Mouse (Mus musculus) intestine, embryonic 15.5 days (tissue): ENCODE measurements around the gene Btnl6. TPM values are rescaled to one million over a fixed set of nuclear protein-coding genes. Genes with fewer than 3 reads are reported as not detected.
"Not testable (repeated sequence)": the region's sequence is repeated elsewhere in the genome, so short reads cannot be mapped to it uniquely, and the experiment has no call there.

Source experiments
- ATAC-seq: fragments of 200-750 bp; cut with Nextera tagmentation; 2 replicates; pipeline ENCODE4 v1.8.0; 2017; ENCODE audit warnings: moderate TSS enrichment, moderate library complexity
- H3K27ac ChIP-seq: fragments of 300-500 bp; sonication (generic); 2 replicates; pipeline ENCODE4 v1.5.1; 2015; ENCODE audit warnings: mild to moderate bottlenecking, inconsistent platforms
- H3K27me3 ChIP-seq: fragments of 300-500 bp; sonication (generic); replicated peaks from 2 replicates; pipeline ENCODE4 v1.6.1; 2015; ENCODE audit warnings: inconsistent platforms
- H3K36me3 ChIP-seq: fragments of 300-500 bp; sonication (generic); 2 replicates; pipeline ENCODE4 v1.6.1; 2015; ENCODE audit warnings: inconsistent platforms
- H3K4me1 ChIP-seq: fragments of 300-500 bp; sonication (generic); replicated peaks from 2 replicates; pipeline ENCODE4 v1.6.1; 2015; ENCODE audit warnings: inconsistent platforms
- H3K4me2 ChIP-seq: fragments of 300-500 bp; sonication (generic); replicated peaks from 2 replicates; pipeline ENCODE4 v1.6.1; 2015; ENCODE audit warnings: mild to moderate bottlenecking, inconsistent platforms
- H3K4me3 ChIP-seq: fragments of 300-500 bp; sonication (generic); replicated peaks from 2 replicates; pipeline ENCODE4 v1.5.1; 2015; ENCODE audit warnings: inconsistent platforms
- H3K9ac ChIP-seq: fragments of 300-500 bp; sonication (generic); 2 replicates; pipeline ENCODE4 v1.6.1; 2015; ENCODE audit warnings: inconsistent platforms
- H3K9me3 ChIP-seq: fragments of 300-500 bp; sonication (generic); 2 replicates; pipeline ENCODE4 v1.6.1; 2016; ENCODE audit warnings: inconsistent platforms
- WGBS: fragments of 180-500 bp; shearing (Covaris S2); methylation state at CpG from one replicate; pipeline ENCODE4 v1.1.7; 2015; 5-methylcytosine and 5-hydroxymethylcytosine counted together
- polyA plus RNA-seq: library from polyadenylated mRNA; unstranded; fragments of >200 nt; fragmentation: Nextera tagmentation; extraction: Ambion mirVana; gene quantifications from 2 replicates; pipeline ENCODE4 v1.2.1, GENCODE M21; 2015

Gene Btnl6
- polyA plus RNA-seq, 1 experiment from 2014 or later: 13.1 TPM

DNA sequence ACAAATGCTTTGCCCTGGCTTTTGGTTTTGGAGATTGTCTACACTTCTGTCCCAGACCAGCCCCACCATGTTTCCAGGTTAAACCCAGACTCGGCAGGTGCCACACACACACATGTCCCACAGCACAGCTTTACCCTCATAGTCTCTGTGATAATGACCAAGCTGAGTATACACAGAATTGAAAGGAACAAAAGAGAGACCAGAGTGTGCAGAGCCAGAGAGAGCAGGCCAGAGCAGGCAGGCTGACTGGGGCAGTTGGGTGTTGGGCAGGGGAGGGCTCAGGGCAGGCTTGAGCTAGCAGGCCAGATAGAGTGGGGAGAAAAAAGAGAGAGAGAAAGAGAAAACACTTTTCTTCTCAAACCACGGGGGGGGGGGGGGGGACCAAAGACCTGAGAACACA lies 20.6 kb downstream of the Btnl6 start:
- no peak overlapping the region for H3K9ac ChIP-seq
- no peaks in the 10 kb centered on the region for H3K27me3 ChIP-seq
- H3K4me3 ChIP-seq: peak overlapping the region; percentile 21
- no peak for ATAC-seq
- peak overlapping the region; percentile 56; the same call in 1 of the 2 replicates for H3K27ac ChIP-seq
- no peaks in the 10 kb centered on the region for H3K4me1 ChIP-seq
- H3K4me2 ChIP-seq: peak overlapping the region; percentile 49
- 83% methylated on average over 1 of the region's 2 CpGs for WGBS
- H3K9me3 ChIP-seq: no peaks in the 10 kb centered on the region
- no peaks in the 10 kb centered on the region for H3K36me3 ChIP-seq

GRCm38 (mm10) chr17:34495156-34495555 lies 22.0 kb downstream of the Btnl6 start:
- ATAC-seq: peak; percentile 64

DNA sequence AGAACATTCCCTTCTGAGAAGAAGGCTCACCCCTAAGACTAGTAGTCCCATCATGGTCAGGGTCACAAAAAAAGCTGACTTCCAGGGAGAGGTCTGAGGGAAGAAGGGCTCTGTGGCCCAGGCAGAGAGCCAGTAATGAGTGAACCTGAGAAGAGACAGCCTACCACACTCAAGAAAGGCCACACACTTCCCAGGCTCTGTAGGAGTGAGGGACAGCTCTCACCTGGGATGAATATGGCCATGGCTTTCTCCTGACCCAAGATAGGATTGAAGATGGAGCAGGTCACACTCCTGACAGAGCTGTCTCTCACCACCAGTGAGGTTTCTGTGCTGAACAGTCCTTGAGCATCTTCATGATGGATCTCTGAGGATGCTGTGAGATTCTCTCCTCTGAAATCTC lies 24.4 kb downstream of the Btnl6 start:
- Histone ChIP-seq H3K27me3 (no peaks in the 10 kb centered on the region), H3K9ac (no peak overlapping the region), H3K4me1 (no peaks in the 10 kb centered on the region), H3K9me3 (no peaks in the 10 kb centered on the region), H3K4me2 (no peak overlapping the region), H3K4me3 (no peak overlapping the region), H3K36me3 (no peaks in the 10 kb centered on the region), H3K27ac (no peak overlapping the region)
- no peak for ATAC-seq

More at GRCm38 (mm10) chr17:34495156-34495555, 22.0 kb downstream of the Btnl6 start:
- not testable (repeated sequence) for H3K27me3 ChIP-seq, H3K9ac ChIP-seq, H3K27ac ChIP-seq, H3K9me3 ChIP-seq, H3K36me3 ChIP-seq, H3K4me1 ChIP-seq
- Histone ChIP-seq H3K4me3 (peak overlapping the region; percentile 21; the same call in 1 of the 2 replicates), H3K4me2 (peak overlapping the region; percentile 49)
- WGBS: 76% methylated on average over 2 of the region's 2 CpGs

DNA sequence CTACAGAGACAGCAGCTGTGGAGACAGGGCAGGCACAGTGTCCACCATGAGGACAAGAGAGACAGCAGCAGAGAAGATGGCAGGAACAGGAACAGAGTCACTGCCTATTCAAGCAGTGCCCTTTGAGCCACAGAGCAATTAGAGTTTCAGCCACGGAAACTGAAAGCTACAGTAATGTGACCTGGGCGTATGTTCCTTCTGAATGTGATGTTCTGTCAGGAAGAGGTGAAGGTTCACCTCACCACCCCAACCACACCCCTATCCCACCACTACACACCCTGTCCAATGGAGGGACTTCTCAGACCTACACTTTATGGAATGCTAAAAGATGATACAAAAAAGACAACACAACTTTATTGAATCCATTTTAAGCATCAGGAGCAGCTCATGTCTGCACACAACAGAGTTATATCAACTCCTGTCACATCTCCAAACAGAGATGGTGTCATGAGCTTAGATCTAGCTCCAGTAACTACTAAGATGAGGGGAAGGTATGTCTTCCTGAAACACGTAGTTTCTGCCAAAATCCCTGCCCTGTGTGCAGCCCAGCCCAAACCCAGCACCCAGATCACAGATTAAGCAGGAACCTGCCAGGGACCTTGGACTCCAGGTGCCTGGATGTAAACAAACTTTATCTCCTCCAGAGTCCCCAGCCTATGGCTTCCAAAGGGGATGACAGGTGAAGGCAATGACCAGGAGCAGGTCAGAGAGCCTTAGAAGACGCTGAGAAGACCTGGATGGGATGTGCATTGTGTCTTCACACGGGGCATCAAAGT lies 39.7 kb downstream of the Btnl6 start, which contains the start of gene Btnl4:
Gene Btnl4 (minus strand): TSS at position 81 of the 776 bp plus-strand sequence.
- Histone ChIP-seq H3K27ac (peak within 1 kb of the TSS; percentile 74), H3K4me3 (peak within 1 kb of the TSS; percentile 20), H3K4me2 (peak within 1 kb of the TSS; percentile 46)
- H3K9me3 ChIP-seq, H3K27me3 ChIP-seq, H3K36me3 ChIP-seq, H3K9ac ChIP-seq, H3K4me1 ChIP-seq: not testable (repeated sequence)
- ATAC-seq: peak; percentile 90
- WGBS: 59% methylated on average over 5 of the region's 5 CpGs

- no peak overlapping the region; the same call in 1 of the 2 replicates for H3K27ac ChIP-seq
- H3K4me3 ChIP-seq: peak overlapping the region; percentile 20; the same call in 1 of the 2 replicates
- ATAC-seq: peak; percentile 45; the same call in 1 of the 2 replicates
- no peaks in the 10 kb centered on the region for H3K9me3 ChIP-seq
- H3K27me3 ChIP-seq: no peaks in the 10 kb centered on the region
- H3K36me3 ChIP-seq: no peaks in the 10 kb centered on the region
- no peak overlapping the region for H3K9ac ChIP-seq
- peak overlapping the region; percentile 46 for H3K4me2 ChIP-seq
- no peaks in the 10 kb centered on the region for H3K4me1 ChIP-seq
- whole genome bisulfite sequencing: 87% methylated on average over 1 of the region's 2 CpGs
Measured at GRCm38 (mm10) chr17:34476427-34476826, 40.7 kb downstream of the Btnl6 start.

DNA sequence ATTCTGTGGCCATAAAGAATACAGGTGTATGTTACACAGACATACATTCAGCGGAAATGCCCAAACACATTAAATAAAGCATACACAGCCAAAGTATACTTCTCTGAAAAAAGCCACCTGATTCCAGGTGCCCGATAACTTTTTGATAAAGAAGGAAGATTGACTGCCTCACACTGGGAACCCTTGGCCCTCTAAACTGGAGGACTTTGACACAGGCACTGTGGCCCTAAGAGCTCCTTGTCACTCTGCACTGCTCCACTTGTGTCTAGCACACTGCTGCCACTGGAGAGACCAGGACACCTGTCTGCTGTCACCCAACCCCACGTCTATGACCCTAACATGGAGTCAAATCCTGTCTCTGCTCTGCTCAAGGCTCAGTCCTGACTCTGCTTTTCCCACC lies 42.1 kb downstream of the Btnl6 start:
- Histone ChIP-seq H3K4me3 (peak overlapping the region; percentile 10; the same call in 1 of the 2 replicates), H3K27me3 (no peaks in the 10 kb centered on the region), H3K4me1 (no peaks in the 10 kb centered on the region), H3K9me3 (no peaks in the 10 kb centered on the region), H3K4me2 (peak overlapping the region; percentile 46), H3K27ac (no peak overlapping the region), H3K9ac (no peak overlapping the region), H3K36me3 (no peaks in the 10 kb centered on the region)
- 0 out of 2 replicates have a peak, but pooled peaks have one; percentile 29 for ATAC-seq
- 68% methylated on average over 3 of the region's 3 CpGs for WGBS

DNA sequence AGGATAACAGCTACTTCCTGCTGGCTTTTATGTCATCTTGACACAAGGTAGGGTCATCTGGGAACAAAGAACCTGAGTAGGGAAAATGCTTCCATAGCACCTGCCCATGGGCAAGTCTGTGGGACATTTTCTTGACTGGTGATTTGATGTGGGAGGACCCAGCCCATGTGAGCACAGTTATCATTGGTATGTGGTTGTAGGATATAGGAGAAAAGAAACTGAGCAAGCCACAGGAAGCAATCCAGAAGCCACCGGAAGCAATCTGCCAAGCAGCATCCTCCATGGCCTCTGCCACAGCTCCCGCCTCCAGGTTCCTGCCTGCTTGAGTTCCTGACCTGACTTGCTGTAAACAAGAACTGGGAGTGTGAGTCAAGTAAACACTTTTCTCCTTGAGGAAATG lies 46.7 kb downstream of the Btnl6 start:
- Histone ChIP-seq H3K4me1 (no peaks in the 10 kb centered on the region), H3K27ac (no peak overlapping the region), H3K9me3 (no peaks in the 10 kb centered on the region), H3K4me2 (no peak overlapping the region), H3K27me3 (no peaks in the 10 kb centered on the region), H3K36me3 (no peaks in the 10 kb centered on the region), H3K9ac (no peak overlapping the region), H3K4me3 (no peak overlapping the region)
- ATAC-seq: no peak
- WGBS: 79% methylated on average over 2 of the region's 2 CpGs

- H3K27me3 ChIP-seq, H3K4me1 ChIP-seq, H3K9ac ChIP-seq, H3K4me3 ChIP-seq, H3K27ac ChIP-seq, H3K4me2 ChIP-seq, ATAC-seq, H3K9me3 ChIP-seq, H3K36me3 ChIP-seq: not testable (repeated sequence)
Measured at GRCm38 (mm10) chr17:34465906-34466305, 51.2 kb downstream of the Btnl6 start.

- Histone ChIP-seq H3K9me3 (no peaks in the 10 kb centered on the region), H3K36me3 (no peaks in the 10 kb centered on the region), H3K4me2 (no peak overlapping the region), H3K4me3 (no peak overlapping the region), H3K27me3 (no peaks in the 10 kb centered on the region), H3K9ac (no peak overlapping the region), H3K4me1 (no peaks in the 10 kb centered on the region), H3K27ac (no peak overlapping the region)
- 88% methylated on average over 3 of the region's 3 CpGs for WGBS
- no peak for ATAC-seq
Measured at GRCm38 (mm10) chr17:34459255-34459654, 57.9 kb downstream of the Btnl6 start.

Other genes with a start within 250 kb of the Btnl6 start
- gene H2-Aa, start 229.5 kb downstream of the Btnl6 start, polyA plus RNA-seq: 10.2 TPM in 2 replicates
- gene H2-Eb1, start 211.5 kb downstream of the Btnl6 start, polyA plus RNA-seq: 6.9 and 7.4 TPM in 2 replicates
- not detected in 2 replicates for gene H2-Eb2, start 191.7 kb downstream of the Btnl6 start, polyA plus RNA-seq
- 3.7 and 5.0 TPM in 2 replicates for gene Btnl2, start 162.5 kb downstream of the Btnl6 start, polyA plus RNA-seq
- gene Btnl1, start 140.2 kb downstream of the Btnl6 start, polyA plus RNA-seq: 9.4 and 14.7 TPM in 2 replicates
- gene BC051142, start 118.5 kb downstream of the Btnl6 start, polyA plus RNA-seq: 0.34 and 0.59 TPM in 2 replicates
- 12.7 and 13.6 TPM in 2 replicates for gene Btnl4, start 40.0 kb downstream of the Btnl6 start, polyA plus RNA-seq
- gene Notch4, start 46.9 kb upstream of the Btnl6 start, polyA plus RNA-seq: 2.9 and 5.8 TPM in 2 replicates
- 10.1 TPM in 2 replicates for gene Gpsm3, start 72.5 kb upstream of the Btnl6 start, polyA plus RNA-seq
- gene Pbx2, start 73.9 kb upstream of the Btnl6 start, polyA plus RNA-seq: 8.0 and 8.8 TPM in 2 replicates
- 2.7 and 3.0 TPM in 2 replicates for gene Ager, start 80.5 kb upstream of the Btnl6 start, polyA plus RNA-seq
- 165 and 174 TPM in 2 replicates for gene Rnf5, start 86.3 kb upstream of the Btnl6 start, polyA plus RNA-seq
- gene Agpat1, start 86.9 kb upstream of the Btnl6 start, polyA plus RNA-seq: 51.2 and 60.8 TPM in 2 replicates
- gene Egfl8, start 98.6 kb upstream of the Btnl6 start, polyA plus RNA-seq: 3.0 and 3.4 TPM in 2 replicates
- gene Ppt2, start 111.2 kb upstream of the Btnl6 start, polyA plus RNA-seq: 27.8 and 29.6 TPM in 2 replicates
- 0.40 and 0.49 TPM in 2 replicates for gene Prrt1, start 112.2 kb upstream of the Btnl6 start, polyA plus RNA-seq
- gene Fkbpl, start 127.4 kb upstream of the Btnl6 start, polyA plus RNA-seq: 12.1 and 13.7 TPM in 2 replicates
- 67.5 and 68.2 TPM in 2 replicates for gene Atf6b, start 129.8 kb upstream of the Btnl6 start, polyA plus RNA-seq
- 1.1 and 1.3 TPM in 2 replicates for gene Tnxb, start 153.2 kb upstream of the Btnl6 start, polyA plus RNA-seq
- 0.33 and 1.4 TPM in 2 replicates for gene C4b, start 226.5 kb upstream of the Btnl6 start, polyA plus RNA-seq